Mouse (Mus musculus) testis, postnatal 14 days (tissue): ENCODE results near the gene Cdc37.

Source experiments
- DNase-seq: peaks from one replicate; pipeline ENCODE4 v3.0.0; 2021; ENCODE audit warnings: low spot score

Gene Cdc37

DNA sequence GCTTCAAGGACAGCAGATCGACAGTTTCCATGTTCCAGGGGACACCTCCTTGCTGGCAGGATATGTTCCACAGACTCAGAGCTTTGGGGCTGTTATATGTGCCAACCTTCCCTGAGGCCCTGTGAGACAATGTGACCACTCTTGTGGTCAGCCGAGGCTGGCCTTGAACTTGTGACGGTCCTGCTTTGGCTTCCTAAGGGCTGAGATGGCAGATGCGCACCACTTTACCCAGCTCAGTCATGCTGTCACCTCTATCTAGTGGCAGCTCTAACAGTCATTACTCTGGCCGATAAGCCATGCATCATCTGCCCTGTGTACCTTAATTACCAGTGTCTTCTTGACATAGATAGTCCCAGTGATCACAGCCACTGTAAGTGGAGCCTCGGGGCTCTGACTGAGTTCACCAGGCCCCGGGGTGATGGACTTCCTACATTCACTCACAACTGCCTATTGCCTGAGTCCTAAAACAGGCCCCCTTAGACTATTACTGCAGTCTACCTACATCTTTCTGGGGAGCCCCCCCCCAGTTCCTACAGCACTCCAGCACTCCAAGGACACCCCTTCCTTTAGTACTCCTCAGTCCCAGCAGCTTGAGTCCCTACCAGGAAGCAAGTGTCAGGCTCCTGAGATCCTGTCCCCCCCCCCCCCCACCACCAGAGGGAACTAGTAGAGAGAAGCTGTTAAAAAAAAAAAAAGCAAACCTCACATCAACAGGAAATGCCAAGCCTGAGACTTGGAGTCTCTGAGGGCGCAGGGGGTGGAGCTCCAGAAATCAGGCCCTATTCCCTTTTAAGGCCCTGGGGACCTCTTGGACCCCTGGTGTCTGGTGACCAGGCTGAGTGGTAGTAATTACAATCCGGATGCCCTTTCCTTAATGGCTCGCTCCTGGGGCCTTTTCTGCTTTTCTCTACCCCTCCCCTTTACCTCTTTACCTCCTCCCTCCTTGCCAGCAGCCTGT, 17.6 kb upstream of the Cdc37 start:
- DNase-seq: no peak

DNA sequence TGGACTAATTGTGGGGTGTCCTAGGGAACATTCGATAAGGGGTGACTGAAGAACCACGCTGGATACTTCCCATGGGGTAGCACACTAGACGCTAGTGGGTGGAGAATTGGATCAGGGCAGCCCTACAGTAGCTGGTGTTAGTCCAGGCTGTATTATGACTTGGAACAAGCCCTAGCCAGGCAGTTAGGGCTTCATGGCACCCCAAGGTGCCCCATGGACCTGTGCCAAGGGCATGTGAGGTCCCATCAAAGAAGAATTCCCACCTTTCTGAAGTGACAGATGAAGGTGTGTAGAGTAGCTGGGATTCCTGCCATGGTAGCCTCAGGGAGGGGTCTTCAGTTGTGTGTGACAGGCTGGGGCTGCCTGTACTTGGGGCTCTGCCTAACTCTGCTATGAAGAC, 16.7 kb upstream of the Cdc37 start:
- DNase-seq: no peak

GRCm38 (mm10) chr9:21165952-21166451, 16.2 kb upstream of the Cdc37 start:
- peak; percentile 43 for DNase-seq

GRCm38 (mm10) chr9:21165041-21165951, 15.5 kb upstream of the Cdc37 start, which contains the start of gene Pde4a:
Pde4a (plus strand) TSS chr9:21165714.
- DNase-seq: peak; percentile 50

DNA sequence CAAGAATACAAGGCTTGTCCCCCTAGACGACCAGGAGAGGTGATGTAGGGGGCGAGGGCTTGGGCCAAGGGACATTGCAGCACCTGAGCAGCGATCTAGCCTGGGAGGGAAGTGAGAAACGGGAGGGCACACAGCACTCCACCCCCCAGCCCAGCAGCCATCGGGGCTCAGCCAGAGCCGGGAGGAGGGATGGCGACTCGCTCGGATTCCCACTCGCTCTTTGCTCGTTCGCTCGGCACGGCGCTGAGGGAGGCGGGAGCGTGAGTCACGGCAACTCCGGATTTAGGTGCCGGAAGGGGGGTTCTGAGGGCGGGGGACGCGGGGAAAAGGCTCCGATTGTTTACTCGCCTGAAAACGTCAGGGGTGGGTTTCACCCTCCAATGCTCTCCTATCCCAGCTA, 14.3 kb upstream of the Cdc37 start:
- no peak for DNase-seq

DNA sequence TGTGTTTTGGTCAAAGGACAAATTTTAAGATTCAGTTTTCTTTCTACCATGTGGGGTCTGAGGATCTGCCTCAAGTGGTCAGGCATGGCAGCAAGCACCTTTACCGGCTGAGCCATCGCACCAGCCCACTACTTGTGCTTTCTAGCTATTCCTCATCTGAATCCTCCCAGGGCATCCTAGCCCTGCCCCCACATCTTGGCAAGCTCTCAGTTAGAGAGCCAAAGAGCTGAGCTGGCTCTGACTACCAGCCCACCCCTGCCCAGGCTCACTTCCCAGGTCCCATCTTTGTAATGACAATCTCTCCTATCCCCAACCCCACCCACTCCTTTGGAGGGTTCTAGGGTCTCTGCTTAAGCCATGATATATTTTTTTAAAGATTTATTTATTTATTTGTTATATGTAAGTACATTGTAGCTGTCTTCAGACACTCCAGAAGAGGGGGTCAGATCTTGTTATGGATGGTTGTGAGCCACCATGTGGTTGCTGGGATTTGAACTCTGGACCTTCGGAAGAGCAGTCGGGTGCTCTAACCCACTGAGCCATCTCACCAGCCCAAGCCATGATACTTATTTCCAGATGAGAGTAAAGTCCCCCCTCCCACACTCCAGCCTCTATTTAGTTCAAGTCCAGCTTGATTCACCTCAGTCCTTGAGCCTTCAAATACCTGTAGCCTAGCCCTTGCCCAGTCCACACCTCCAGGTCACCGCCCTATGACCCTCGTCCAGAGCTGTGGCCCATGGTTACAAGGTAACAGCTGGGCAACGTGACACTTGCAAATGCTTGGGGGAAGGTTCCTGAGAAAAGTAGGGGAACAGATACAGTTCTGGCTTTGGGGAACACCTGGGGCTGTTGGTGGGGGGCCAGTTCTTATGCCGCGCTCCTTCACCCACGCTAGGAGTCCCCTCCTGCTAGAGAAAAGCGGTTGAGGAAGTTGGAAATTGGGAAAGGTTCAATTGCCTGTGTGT, 13.6 kb upstream of the Cdc37 start:
- peak; percentile 44 for DNase-seq

DNA sequence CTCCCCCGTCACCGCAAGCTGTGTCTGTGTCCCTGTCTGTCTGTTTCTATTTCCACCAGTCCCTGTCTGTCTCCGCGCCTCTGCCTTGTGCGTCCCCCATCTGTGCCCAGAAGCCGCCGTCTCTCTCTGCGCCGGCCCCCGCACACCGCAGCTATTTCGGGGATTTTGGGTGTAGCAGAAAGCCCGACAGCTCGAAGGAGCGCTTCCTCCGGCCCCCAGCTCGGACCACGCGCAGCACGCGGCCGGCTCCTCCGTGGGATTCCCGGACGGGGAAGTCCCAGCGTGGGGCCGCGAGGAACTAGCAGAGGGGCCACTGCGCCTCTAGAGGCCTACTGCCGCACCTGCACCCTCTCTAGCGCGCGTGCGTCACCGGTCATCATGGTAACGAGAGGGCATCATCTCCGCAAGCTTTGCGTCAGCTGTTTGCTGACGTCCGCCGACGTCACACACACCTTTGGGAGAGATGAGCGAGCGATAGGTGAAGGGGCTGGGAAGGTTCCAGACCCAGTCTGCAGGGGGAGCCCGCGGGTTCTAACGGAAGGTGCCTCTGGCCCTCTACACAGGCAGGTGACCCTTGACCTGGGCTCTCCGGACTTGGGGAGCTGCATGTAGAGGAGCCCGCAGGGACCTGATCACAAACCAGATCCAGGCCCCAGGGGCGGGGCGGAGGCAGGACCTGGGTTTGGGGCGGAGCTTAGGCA, 11.6 kb upstream of the Cdc37 start:
- DNase-seq: peak; percentile 88

GRCm38 (mm10) chr9:21154787-21155186, 5.0 kb upstream of the Cdc37 start:
- DNase-seq: no peak

DNA sequence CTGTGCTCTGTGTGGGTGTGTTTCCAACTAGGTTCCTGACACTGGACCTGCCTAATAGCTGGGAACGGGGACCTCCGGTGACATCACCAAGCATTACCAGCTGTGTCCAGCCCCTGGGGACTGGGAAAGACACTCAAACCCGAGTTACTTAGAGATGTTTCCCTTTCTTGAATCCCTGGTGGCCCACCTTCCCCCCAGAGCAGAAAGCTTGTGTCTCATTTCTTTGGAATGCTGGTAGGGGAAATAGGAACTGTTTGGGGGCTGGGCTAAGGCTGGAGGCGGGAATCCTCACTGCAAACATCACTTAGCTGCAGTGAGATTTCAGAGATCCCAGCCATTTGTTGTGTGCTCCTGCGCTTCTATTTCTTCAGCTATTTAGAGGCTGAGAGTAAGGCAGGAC, 4.1 kb upstream of the Cdc37 start:
- DNase-seq: no peak

GRCm38 (mm10) chr9:21153331-21153730, 3.5 kb upstream of the Cdc37 start:
- no peak for DNase-seq

GRCm38 (mm10) chr9:21152715-21153114, 2.9 kb upstream of the Cdc37 start:
- DNase-seq: no peak

GRCm38 (mm10) chr9:21149077-21149653, 617 bp downstream of the Cdc37 start:
- no peak for DNase-seq

DNA sequence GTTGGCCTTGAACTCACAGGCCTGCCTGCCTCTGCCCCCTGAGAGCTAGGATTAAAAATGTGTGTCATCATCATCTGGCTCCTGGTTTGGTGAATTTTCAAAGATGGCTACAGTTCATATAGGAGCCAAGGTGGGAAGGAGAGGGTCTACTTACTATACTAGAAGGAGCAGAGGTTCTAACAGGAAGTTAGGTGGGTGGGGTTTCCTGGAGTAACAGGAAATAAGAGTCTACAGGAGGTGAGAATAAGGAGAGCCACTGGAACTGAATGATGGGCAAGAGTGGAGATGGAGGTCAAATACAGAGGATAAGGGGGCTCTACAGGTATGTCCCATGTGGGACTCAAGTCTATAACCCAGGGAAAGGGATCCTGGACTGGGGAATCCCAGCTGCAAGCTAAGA, 1.4 kb downstream of the Cdc37 start:
- no peak for DNase-seq

GRCm38 (mm10) chr9:21146722-21147121, 3.1 kb downstream of the Cdc37 start:
- DNase-seq: no peak

- no peak for DNase-seq
Observed at GRCm38 (mm10) chr9:21145431-21145830, 4.4 kb downstream of the Cdc37 start.

- no peak for DNase-seq
Observed at GRCm38 (mm10) chr9:21144361-21144760, 5.4 kb downstream of the Cdc37 start.

GRCm38 (mm10) chr9:21141922-21142321, 7.9 kb downstream of the Cdc37 start:
- DNase-seq: no peak

DNA sequence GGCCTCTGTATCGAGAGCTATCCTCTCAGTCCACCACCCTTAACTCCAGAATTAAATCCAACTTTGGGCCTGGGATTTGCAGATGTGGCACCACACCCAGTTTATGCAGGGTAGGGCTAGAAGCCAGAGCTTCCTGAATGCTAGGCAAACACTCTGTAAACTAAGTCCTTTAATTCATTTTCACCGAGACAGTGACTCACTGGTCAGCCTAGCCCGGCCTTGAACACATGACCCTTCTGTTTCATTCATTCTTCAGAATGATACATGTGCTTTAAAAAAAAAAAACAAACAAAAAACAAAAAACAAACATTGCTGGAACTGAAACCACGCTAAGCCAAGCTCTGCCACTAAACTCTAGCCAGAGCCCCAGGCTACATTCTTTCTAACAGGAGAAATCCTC, 11.4 kb downstream of the Cdc37 start:
- DNase-seq: no peak

- DNase-seq: no peak
Observed at GRCm38 (mm10) chr9:21137229-21137628, 12.6 kb downstream of the Cdc37 start.

DNA sequence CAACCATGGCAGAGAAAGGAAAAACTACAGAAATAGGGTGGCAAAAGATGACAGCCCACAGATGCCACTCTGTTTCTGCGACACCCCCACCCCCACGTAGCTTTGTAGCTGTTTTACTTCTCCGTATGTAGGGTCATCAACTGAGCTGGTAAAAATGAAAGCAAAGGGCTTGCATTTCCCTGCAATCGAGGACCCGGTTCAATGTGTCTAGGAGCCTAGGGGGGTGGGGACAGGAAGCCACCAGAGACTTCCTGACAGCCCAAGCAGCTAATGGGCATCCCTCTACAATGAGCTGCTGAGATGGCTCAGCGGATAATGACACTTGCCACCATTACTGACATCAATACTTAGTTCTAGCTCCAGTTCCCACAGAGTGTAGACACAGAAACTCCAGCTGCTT, 13.4 kb downstream of the Cdc37 start:
- no peak for DNase-seq
